Mouse (Mus musculus) ovary, postnatal 36 days (tissue): Measurements from ENCODE around the gene Rcn2.

Source experiments
- DNase-seq: peaks from one replicate; pipeline ENCODE4 v3.0.0; 2022; ENCODE audit warnings: low spot score, mixed read lengths

Gene Rcn2

GRCm38 (mm10) chr9:56097584-56098298 is 56.1 kb downstream of the Rcn2 start:
- DNase-seq: no peak

- DNase-seq: no peak
Observed at GRCm38 (mm10) chr9:56100041-56100522, 58.4 kb downstream of the Rcn2 start.

GRCm38 (mm10) chr9:56101022-56101421 is 59.4 kb downstream of the Rcn2 start:
- no peak for DNase-seq

- DNase-seq: no peak
Observed at GRCm38 (mm10) chr9:56104921-56105320, 63.3 kb downstream of the Rcn2 start.

- DNase-seq: no peak
Observed at GRCm38 (mm10) chr9:56106274-56107072, 64.8 kb downstream of the Rcn2 start.

GRCm38 (mm10) chr9:56107527-56107926 is 65.9 kb downstream of the Rcn2 start:
- DNase-seq: no peak

GRCm38 (mm10) chr9:56108174-56108573 is 66.5 kb downstream of the Rcn2 start:
- no peak for DNase-seq
